Mouse (Mus musculus): Measurements from ENCODE around the gene Gpr89.

The Gpr89 gene

GRCm38 (mm10) chr3:96823701-96824100, 81.4 kb downstream of the Gpr89 start:
- no peak for DNase-seq (ENCODE audit: low spot score in 2 of 2)

- DNase-seq (ENCODE audit: low spot score in 2 of 2): no peak
These were observed 83.6 kb downstream of the Gpr89 start for GRCm38 (mm10) chr3:96821581-96821980.

DNA sequence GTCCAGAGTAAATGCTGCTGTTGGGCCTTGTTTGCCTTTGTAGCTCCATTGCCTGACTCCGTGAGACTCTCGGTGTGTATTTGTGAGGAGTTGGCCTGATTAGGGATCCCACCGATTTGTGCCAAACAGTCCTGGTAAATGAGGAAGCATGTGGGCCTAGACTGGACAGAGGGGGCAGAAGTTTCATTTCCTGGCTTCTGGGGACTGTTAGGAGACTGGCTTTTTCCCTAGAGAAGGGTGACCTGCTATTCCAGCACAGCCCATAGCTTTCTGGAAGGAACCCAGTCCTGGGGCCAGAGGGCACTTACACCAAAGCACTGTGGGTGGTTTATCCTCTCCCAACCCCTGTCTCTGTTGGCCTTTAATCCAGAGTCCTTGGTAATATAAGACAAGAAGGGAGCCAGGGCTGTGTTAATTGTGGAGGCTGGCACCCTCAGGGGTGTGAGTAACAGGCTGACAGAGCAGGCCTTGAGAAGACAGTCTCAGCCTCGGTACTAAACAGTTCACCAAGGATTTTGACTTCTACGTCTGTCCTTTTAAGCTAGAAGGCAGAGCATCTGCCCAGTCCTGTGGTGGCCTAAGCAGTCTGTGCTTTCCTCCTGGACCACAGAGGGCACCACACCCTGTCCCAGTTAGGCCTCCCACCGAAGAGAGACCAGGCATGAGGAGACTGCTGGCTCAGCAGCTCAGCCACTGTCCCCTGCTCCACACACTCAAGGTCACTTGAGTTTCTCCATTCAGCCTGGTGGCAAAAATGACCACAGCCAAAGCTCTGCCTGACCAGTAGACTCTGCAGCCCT, 84.8 kb downstream of the Gpr89 start:
- no peak for DNase-seq (ENCODE audit: low spot score in 2 of 2)

Data from urinary bladder, postnatal 36 days (tissue).